Mouse (Mus musculus): Measurements from ENCODE around the gene Naaladl2.

- TF ChIP-seq CHD2 (IDR thresholded peaks at IDR 0.05; ENCODE audit: low read depth, low read length) (no peak), ZC3H11A (IDR thresholded peaks at IDR 0.05; ENCODE audit: borderline replicate concordance, low read depth, low read length) (no peak), ZNF384 (IDR thresholded peaks at IDR 0.05; ENCODE audit: low read depth, low read length) (no peak), HCFC1 (IDR thresholded peaks at IDR 0.05; ENCODE audit: borderline replicate concordance, insufficient read depth, low read length) (no peak), MAFK (IDR thresholded peaks at IDR 0.05; ENCODE audit: insufficient read depth, low read depth, low read length) (no peak)
These were observed 222.2 kb downstream of the Naaladl2 start for GRCm38 (mm10) chr3:24921811-24922210.
